Mouse (Mus musculus) CH12F3 (cell line): ENCODE data around the gene Cryba2.

Experiments
- in situ Hi-C: fragments of 300-500 bp; cut with MboI; formaldehyde crosslinking; loops from 2 replicates; pipeline ENCODE4 v1.14.3; 2020; ENCODE audit warnings: low sequenced_read_pairs

The Cryba2 gene

GRCm38 (mm10) chr1:74893134-74893855 lies at the start of gene Cryba2:
Gene Cryba2 (minus strand): TSS chr1:74893143.
- in situ Hi-C loops, result no loop called here

- in situ Hi-C loops, result no loop called here
These were observed 48.9 kb upstream of the Cryba2 start for GRCm38 (mm10) chr1:74941651-74942360.

- in situ Hi-C loops, result no loop called here
These were observed 46.8 kb upstream of the Cryba2 start for GRCm38 (mm10) chr1:74939762-74940161.

GRCm38 (mm10) chr1:74936221-74936830 lies 43.4 kb upstream of the Cryba2 start:
- in situ Hi-C loops, result no loop called here

GRCm38 (mm10) chr1:74935402-74935801 lies 42.5 kb upstream of the Cryba2 start, which contains the start of gene Cfap65:
Gene Cfap65 (minus strand): TSS chr1:74935599.
- in situ Hi-C loops, result no loop called here

- in situ Hi-C loops, result no loop called here
These were observed 34.8 kb upstream of the Cryba2 start for GRCm38 (mm10) chr1:74927621-74928296.

- in situ Hi-C loops, result no loop called here
These were observed 33.8 kb upstream of the Cryba2 start for GRCm38 (mm10) chr1:74926721-74927120.

- in situ Hi-C loops, result no loop called here
These were observed 31.5 kb upstream of the Cryba2 start for GRCm38 (mm10) chr1:74924464-74924863.

GRCm38 (mm10) chr1:74915706-74916105 lies 22.8 kb upstream of the Cryba2 start:
- in situ Hi-C loops, result no loop called here

GRCm38 (mm10) chr1:74902191-74902590 lies 9.2 kb upstream of the Cryba2 start:
- in situ Hi-C loops, result no loop called here

- in situ Hi-C loops, result no loop called here
These were observed 8.7 kb upstream of the Cryba2 start for GRCm38 (mm10) chr1:74901686-74902085.

- in situ Hi-C loops, result no loop called here
These were observed 7.7 kb upstream of the Cryba2 start for GRCm38 (mm10) chr1:74900341-74901285.

- in situ Hi-C loops, result no loop called here
These were observed 5.9 kb upstream of the Cryba2 start for GRCm38 (mm10) chr1:74898656-74899431.

GRCm38 (mm10) chr1:74897976-74898375 lies 5.0 kb upstream of the Cryba2 start:
- in situ Hi-C loops, result no loop called here

- in situ Hi-C loops, result no loop called here
These were observed 2.0 kb upstream of the Cryba2 start for GRCm38 (mm10) chr1:74894966-74895365.

GRCm38 (mm10) chr1:74892351-74893133 lies 401 bp downstream of the Cryba2 start:
- in situ Hi-C loops, result no loop called here

GRCm38 (mm10) chr1:74891513-74891912 lies 1.4 kb downstream of the Cryba2 start:
- in situ Hi-C loops, result no loop called here

GRCm38 (mm10) chr1:74885369-74886042 lies 7.4 kb downstream of the Cryba2 start, which contains the start of gene Fev:
Gene Fev (minus strand): TSS chr1:74885419.
- in situ Hi-C loops, result no loop called here
